Mouse (Mus musculus) bone marrow macrophage, adult 2 months (primary cell): ENCODE results near the gene Ffar2.

ENCODE experiments used
- CTCF ChIP-seq: IDR thresholded peaks from 2 replicates; pipeline ENCODE4 v1.5.1; 2012; ENCODE audit warnings: low read depth, mild to moderate bottlenecking, low read length, moderate library complexity
- POLR2A ChIP-seq: IDR thresholded peaks from 2 replicates; pipeline ENCODE4 v1.6.1; 2012; ENCODE audit warnings: mild to moderate bottlenecking, low read depth, low read length, borderline replicate concordance

GRCm38 (mm10) chr7:30823675-30824074, at the start of gene Ffar2:
- TF ChIP-seq POLR2A (no peak), CTCF (no peak)
